Mouse (Mus musculus): ENCODE measurements around the gene Dnaic2.

GRCm38 (mm10) chr11:114726965-114727825 lies at the start of gene Dnaic2:
- TF ChIP-seq CTCF (IDR thresholded peaks at IDR 0.05; ENCODE audit: borderline replicate concordance, insufficient read depth, low read depth, low read length) = no peak
- TF ChIP-seq POLR2A (IDR thresholded peaks at IDR 0.05; ENCODE audit: borderline replicate concordance, insufficient read depth, low read length) = no peak

Data from cerebellum, adult 2 months (tissue).